Mouse (Mus musculus): ENCODE measurements around the gene Gm21117.
"Not testable (repeated sequence)": the region's sequence is repeated elsewhere in the genome, so short reads cannot be mapped to it uniquely, and the experiment has no call there.

Gene Gm21117

GRCm38 (mm10) chrY:51124920-51125319, at the start of gene Gm21117:
Gm21117 (plus strand) TSS chrY:51125220.
- DNase-seq (ENCODE audit: low read depth), result not testable (repeated sequence)
